Mouse (Mus musculus) MEL (cell line): ENCODE data around the gene Mrtfa. TPM values are rescaled to one million over a fixed set of nuclear protein-coding genes. Genes with fewer than 3 reads are reported as not detected.

Experiments used
- DNase-seq: peaks from one replicate; pipeline ENCODE4 v3.0.0; 2011; ENCODE audit warnings: low read depth, low spot score
- H3K27ac ChIP-seq: 2 replicates; pipeline ENCODE4 v1.5.1; 2012; ENCODE audit warnings: low read depth, mild to moderate bottlenecking, control low read depth, low read length, moderate library complexity; ENCODE audit not compliant: control insufficient read depth
- H3K27me3 ChIP-seq, 2 experiments: fragments of 150-350 bp in 1 of 2; sonication (generic) in 1 of 2; 2 replicates each; pipeline ENCODE4 v1.6.1; 2012; ENCODE audit warnings: low read length in 2 of 2, mild to moderate bottlenecking in 2 of 2, improper control_type of control experiment in 1 of 2, moderate library complexity in 1 of 2; ENCODE audit not compliant: insufficient read depth in 2 of 2, control insufficient read depth in 1 of 2
- H3K36me3 ChIP-seq, 2 experiments: 2 replicates each; pipeline ENCODE4 v1.6.1; 2012 to 2014; ENCODE audit warnings: low read length in 2 of 2, improper control_type of control experiment in 1 of 2, inconsistent platforms in 1 of 2, mild to moderate bottlenecking in 1 of 2; ENCODE audit not compliant: insufficient read depth in 2 of 2, control insufficient read depth in 1 of 2
- H3K4me1 ChIP-seq, 2 experiments: fragments of 150-350 bp in 1 of 2; sonication (generic) in 1 of 2; 2 replicates each; pipeline ENCODE4 v1.6.1; 2012; ENCODE audit warnings: low read length in 2 of 2, improper control_type of control experiment in 1 of 2, mild to moderate bottlenecking in 1 of 2; ENCODE audit not compliant: insufficient read depth in 2 of 2, control insufficient read depth in 1 of 2
- H3K4me3 ChIP-seq, 2 experiments: fragments of 150-350 bp in 1 of 2; sonication (generic) in 1 of 2; 2 replicates each; pipeline ENCODE4 v1.5.1; 2012; ENCODE audit warnings: low read depth in 2 of 2, low read length in 2 of 2, mild to moderate bottlenecking in 2 of 2, moderate library complexity in 2 of 2, control low read depth in 1 of 2, improper control_type of control experiment in 1 of 2; ENCODE audit not compliant: control insufficient read depth in 1 of 2, insufficient read depth in 1 of 2
- H3K79me2 ChIP-seq: 2 replicates; pipeline ENCODE4 v1.6.1; 2012; ENCODE audit warnings: mild to moderate bottlenecking, low read length, moderate library complexity; ENCODE audit not compliant: control insufficient read depth, poor library complexity, insufficient read depth
- H3K9ac ChIP-seq: 2 replicates; pipeline ENCODE4 v1.6.1; 2012; ENCODE audit warnings: low read depth, mild to moderate bottlenecking, control low read depth, low read length, moderate library complexity; ENCODE audit not compliant: control insufficient read depth, poor library complexity, severe bottlenecking
- H3K9me3 ChIP-seq: fragments of 150-350 bp; sonication (generic); replicated peaks from 2 replicates; pipeline ENCODE4 v1.6.1; 2012; ENCODE audit warnings: mild to moderate bottlenecking, low read length, improper control_type of control experiment, moderate library complexity; ENCODE audit not compliant: insufficient read depth
- CHD1 ChIP-seq: IDR thresholded peaks from 2 replicates; pipeline ENCODE4 v1.6.1; 2012; ENCODE audit warnings: low read depth, mild to moderate bottlenecking, inconsistent platforms, low read length, improper control_type of control experiment
- CHD2 ChIP-seq: IDR thresholded peaks from 2 replicates; pipeline ENCODE4 v1.6.1; 2011; ENCODE audit warnings: low read length, improper control_type of control experiment
- CTCF ChIP-seq, 3 experiments: IDR thresholded peaks in 2 of 3; conservative IDR thresholded peaks in 1 of 3; 2 replicates each; pipeline ENCODE4 v1.5.1; 2011 to 2012; ENCODE audit warnings: low read length in 3 of 3, low read depth in 2 of 3, mild to moderate bottlenecking in 2 of 3, improper control_type of control experiment in 1 of 3, inconsistent platforms in 1 of 3, mixed read lengths in 1 of 3, moderate library complexity in 1 of 3; ENCODE audit not compliant: control insufficient read depth in 1 of 3, insufficient read depth in 1 of 3, poor library complexity in 1 of 3, severe bottlenecking in 1 of 3
- E2F4 ChIP-seq: IDR thresholded peaks from 2 replicates; pipeline ENCODE4 v1.6.1; 2011; ENCODE audit warnings: low read depth, low read length, improper control_type of control experiment, borderline replicate concordance
- EP300 ChIP-seq, 2 experiments: IDR thresholded peaks; 2 replicates each; pipeline ENCODE4 v1.6.1; 2011; ENCODE audit warnings: improper control_type of control experiment in 2 of 2, low read length in 2 of 2, low read depth in 1 of 2, mild to moderate bottlenecking in 1 of 2
- ETS1 ChIP-seq: IDR thresholded peaks from 2 replicates; pipeline ENCODE4 v1.6.1; 2012; ENCODE audit warnings: low read depth, mild to moderate bottlenecking, inconsistent platforms, low read length, improper control_type of control experiment, moderate library complexity
- GATA1 ChIP-seq: IDR thresholded peaks from 2 replicates; pipeline ENCODE4 v1.6.1; 2011; ENCODE audit warnings: low read depth, low read length, improper control_type of control experiment
- HCFC1 ChIP-seq: IDR thresholded peaks from 2 replicates; pipeline ENCODE4 v1.6.1; 2012; ENCODE audit warnings: low read depth, mild to moderate bottlenecking, inconsistent platforms, low read length, improper control_type of control experiment, moderate library complexity
- JUND ChIP-seq: IDR thresholded peaks from 2 replicates; pipeline ENCODE4 v1.6.1; 2011; ENCODE audit warnings: low read depth, mild to moderate bottlenecking, improper control_type of control experiment, low read length
- MAX ChIP-seq: IDR thresholded peaks from 2 replicates; pipeline ENCODE4 v1.6.1; 2011; ENCODE audit warnings: low read length, improper control_type of control experiment
- MAZ ChIP-seq: IDR thresholded peaks from 2 replicates; pipeline ENCODE4 v1.6.1; 2012; ENCODE audit warnings: low read depth, mild to moderate bottlenecking, inconsistent platforms, low read length, improper control_type of control experiment
- MEF2A ChIP-seq: IDR thresholded peaks from 2 replicates; pipeline ENCODE4 v1.6.1; 2014; ENCODE audit warnings: low read depth, mild to moderate bottlenecking, inconsistent platforms, low read length, improper control_type of control experiment; ENCODE audit not compliant: poor library complexity, insufficient replicate concordance, severe bottlenecking; ENCODE audit errors: extremely low read depth
- MYC ChIP-seq: IDR thresholded peaks from 2 replicates; pipeline ENCODE4 v1.6.1; 2011; ENCODE audit warnings: low read depth, mild to moderate bottlenecking, low read length, improper control_type of control experiment, moderate library complexity
- NELFE ChIP-seq: IDR thresholded peaks from 2 replicates; pipeline ENCODE4 v1.6.1; 2011; ENCODE audit warnings: low read depth, low read length, improper control_type of control experiment
- POLR2A ChIP-seq, 2 experiments: IDR thresholded peaks; 2 replicates each; pipeline ENCODE4 v1.6.1; 2011 to 2012; ENCODE audit warnings: low read length in 2 of 2, mild to moderate bottlenecking in 2 of 2, control low read depth in 1 of 2, improper control_type of control experiment in 1 of 2, low read depth in 1 of 2, moderate library complexity in 1 of 2; ENCODE audit not compliant: control insufficient read depth in 1 of 2, insufficient read depth in 1 of 2, poor library complexity in 1 of 2
- POLR2AphosphoS5 ChIP-seq: IDR thresholded peaks from 2 replicates; pipeline ENCODE4 v1.6.1; 2012; ENCODE audit warnings: low read depth, borderline replicate concordance, mild to moderate bottlenecking, inconsistent platforms, low read length, moderate library complexity, mixed read lengths
- SIN3A ChIP-seq: IDR thresholded peaks from 2 replicates; pipeline ENCODE4 v1.6.1; 2012; ENCODE audit warnings: low read length, improper control_type of control experiment, inconsistent platforms
- TCF12 ChIP-seq: IDR thresholded peaks from 2 replicates; pipeline ENCODE4 v1.6.1; 2014; ENCODE audit warnings: low read depth, mild to moderate bottlenecking, inconsistent platforms, low read length, improper control_type of control experiment, moderate library complexity
- USF1 ChIP-seq: IDR thresholded peaks from 2 replicates; pipeline ENCODE4 v1.6.1; 2014; ENCODE audit warnings: low read depth, mild to moderate bottlenecking, inconsistent platforms, low read length, improper control_type of control experiment, moderate library complexity
- USF2 ChIP-seq, 2 experiments: IDR thresholded peaks; 2 replicates each; pipeline ENCODE4 v1.6.1; 2011 to 2012; ENCODE audit warnings: improper control_type of control experiment in 2 of 2, low read length in 2 of 2, borderline replicate concordance in 1 of 2, inconsistent platforms in 1 of 2, low read depth in 1 of 2, mild to moderate bottlenecking in 1 of 2; ENCODE audit not compliant: insufficient read depth in 1 of 2
- ZC3H11A ChIP-seq: IDR thresholded peaks from 2 replicates; pipeline ENCODE4 v1.6.1; 2012; ENCODE audit warnings: low read depth, mild to moderate bottlenecking, inconsistent platforms, low read length, improper control_type of control experiment
- ZKSCAN1 ChIP-seq: IDR thresholded peaks from 2 replicates; pipeline ENCODE4 v1.6.1; 2012; ENCODE audit warnings: low read depth, mild to moderate bottlenecking, inconsistent platforms, low read length, improper control_type of control experiment, moderate library complexity
- polyA plus RNA-seq, 2 experiments: library from polyadenylated mRNA; stranded (reverse) in 1 of 2; unstranded in 1 of 2; fragments of >175 nt in 1 of 2; fragments of >200 nt in 1 of 2; gene quantifications; 2 replicates each; pipeline versions ENCODE4 v1.2.1 to v1.2.4; 2012; ENCODE audit warnings: low replicate concordance in 2 of 2, low read depth in 1 of 2; ENCODE audit not compliant: insufficient read length in 2 of 2, insufficient read depth in 1 of 2, missing spikeins in 1 of 2
- total RNA-seq: library from RNA; depleted of rRNA; stranded (reverse); fragments of 300-350 nt; gene quantifications from 2 replicates; pipeline ENCODE4 v1.2.3, GENCODE M21; 2012

Mrtfa gene
- total and polyA plus RNA-seq, 3 experiments: 2.6 to 11.9 TPM; not detected in 1

- Histone ChIP-seq H3K27ac (no peak overlapping the region), H3K36me3 (peaks cover 0 to 16% of the 10 kb centered on the region in 2 experiments; a peak in 2 of 4 replicates), H3K79me2 (peaks cover 2% of the 10 kb centered on the region; the same call in 1 of the 2 replicates), H3K9me3 (no peaks in the 10 kb centered on the region), H3K27me3 (no peaks in the 10 kb centered on the region), H3K4me3 (no peak overlapping the region; a peak in 1 of 4 replicates), H3K9ac (no peak overlapping the region), H3K4me1 (peaks cover 18 to 22% of the 10 kb centered on the region in 2 experiments)
- peak; percentile 30 for DNase-seq
- TF ChIP-seq JUND: no peak
- TF ChIP-seq USF2 (IDR thresholded peaks at IDR 0.05; ENCODE audit: borderline replicate concordance in 1 of 2, insufficient read depth in 1 of 2, low read depth in 1 of 2, low read length in 2 of 2): no peak
- no peak for TF ChIP-seq CHD1
- no peak for TF ChIP-seq MAX
- no peak for TF ChIP-seq CTCF (IDR thresholded peaks at IDR 0.05 in 2 of 3, conservative IDR thresholded peaks at IDR 0.05 in 1 of 3; ENCODE audit: control insufficient read depth in 1 of 3, insufficient read depth in 1 of 3, low read depth in 2 of 3, low read length in 3 of 3, poor library complexity in 1 of 3, severe bottlenecking in 1 of 3)
- no peak for TF ChIP-seq NELFE
- no peak for TF ChIP-seq POLR2AphosphoS5
- TF ChIP-seq MEF2A: no peak
- no peak for TF ChIP-seq ZKSCAN1
- no peak for TF ChIP-seq POLR2A (IDR thresholded peaks at IDR 0.05; ENCODE audit: control insufficient read depth in 1 of 2, insufficient read depth in 1 of 2, low read depth in 1 of 2, low read length in 2 of 2, poor library complexity in 1 of 2)
- no peak for TF ChIP-seq TCF12
- TF ChIP-seq ETS1: no peak
- TF ChIP-seq ZC3H11A: no peak
- TF ChIP-seq HCFC1: no peak
- TF ChIP-seq MAZ: no peak
- TF ChIP-seq E2F4: no peak
- no peak for TF ChIP-seq EP300 (IDR thresholded peaks at IDR 0.05; ENCODE audit: low read depth in 1 of 2, low read length in 2 of 2)
- no peak for TF ChIP-seq MYC
Observed at GRCm38 (mm10) chr15:81099269-81099668, 91.3 kb downstream of the Mrtfa start.

- Histone ChIP-seq H3K4me1 (peaks cover 16 to 17% of the 10 kb centered on the region in 2 experiments), H3K9ac (no peak overlapping the region), H3K4me3 (no peak overlapping the region; a peak in 1 of 4 replicates), H3K9me3 (no peaks in the 10 kb centered on the region), H3K27me3 (no peaks in the 10 kb centered on the region), H3K79me2 (peaks cover 2% of the 10 kb centered on the region; the same call in 1 of the 2 replicates), H3K36me3 (peaks cover 0 to 12% of the 10 kb centered on the region in 2 experiments; a peak in 2 of 4 replicates), H3K27ac (no peak overlapping the region)
- DNase-seq: peak; percentile 44
- no peak for TF ChIP-seq SIN3A
- no peak for TF ChIP-seq USF1
- peak; percentile 54; the same call in 1 of the 2 replicates for TF ChIP-seq TCF12
- no peak for TF ChIP-seq MAX
- TF ChIP-seq GATA1: peak; percentile 66
- TF ChIP-seq CHD2: no peak
- TF ChIP-seq EP300 (IDR thresholded peaks at IDR 0.05; ENCODE audit: low read depth in 1 of 2, low read length in 2 of 2): peak; percentile 49 to 52; a peak in 2 of 4 replicates
- TF ChIP-seq ZKSCAN1: no peak
Observed at GRCm38 (mm10) chr15:81098689-81099088, 91.9 kb downstream of the Mrtfa start.
